Mouse (Mus musculus) effector memory CD4-positive, alpha-beta T cell, adult 7 months (primary cell): ENCODE measurements around the gene Ubap1. TPM values are rescaled to one million over a fixed set of nuclear protein-coding genes. Genes with fewer than 3 reads are reported as not detected.

ENCODE experiments used
- polyA plus RNA-seq: library from polyadenylated mRNA; unstranded; fragments of 100-300 nt; shearing (Covaris generic); gene quantifications from one replicate; pipeline ENCODE4 v1.2.1, GENCODE M21; 2017

Ubap1 gene
- 120 TPM for polyA plus RNA-seq

DNA sequence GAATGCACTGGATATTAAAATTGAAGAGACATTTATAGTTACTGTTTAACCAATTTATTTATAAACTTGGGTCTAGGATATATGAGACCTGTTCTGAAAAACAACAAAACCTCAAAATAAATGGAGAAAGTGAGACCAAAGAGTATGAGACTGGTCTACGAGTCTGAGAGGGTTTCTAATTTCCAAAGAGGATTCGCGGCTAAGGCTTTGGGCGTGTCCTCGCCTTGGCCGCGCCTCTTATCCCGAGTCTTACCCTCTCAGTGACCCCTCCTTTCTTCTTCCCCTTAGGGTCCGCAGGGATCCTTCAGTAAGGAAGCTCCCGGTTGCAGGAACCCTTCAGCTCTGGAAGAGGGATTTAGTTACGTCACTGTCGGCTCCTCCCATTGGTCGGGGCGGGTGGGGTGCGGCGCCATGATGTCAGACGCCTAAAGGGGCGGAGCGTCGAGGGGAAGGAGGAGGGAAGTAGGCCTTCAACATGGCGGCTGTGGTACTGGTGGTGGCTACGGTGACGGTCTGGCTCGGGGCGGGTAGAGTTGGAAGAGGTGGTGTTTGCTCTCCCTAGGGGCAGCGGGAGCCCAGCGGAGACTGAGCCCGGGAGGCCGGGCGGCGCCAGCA, at the start of gene Ubap1:
Gene Ubap1, plus strand, starts transcription at position 413 of the 615 bp plus-strand sequence.

GRCm38 (mm10) chr4:41314141-41315129, 34.4 kb upstream of the Ubap1 start, which contains the start of gene Dcaf12:
Dcaf12 (minus strand) TSS chr4:41314889.

Other genes starting within 250 kb of the Ubap1 start
- 34.6 TPM for gene Nol6, start 224.5 kb upstream of the Ubap1 start, polyA plus RNA-seq
- gene Ube2r2, start 213.3 kb upstream of the Ubap1 start, polyA plus RNA-seq: 56.6 TPM
- gene Ubap2, start 73.9 kb upstream of the Ubap1 start, polyA plus RNA-seq: 64.7 TPM
- 66.8 TPM for gene Dcaf12, start 34.1 kb upstream of the Ubap1 start, polyA plus RNA-seq
- 0.69 TPM for gene Kif24, start 115.9 kb downstream of the Ubap1 start, polyA plus RNA-seq
- gene Nudt2, start 116.2 kb downstream of the Ubap1 start, polyA plus RNA-seq: 5.1 TPM
- gene AI464131, start 154.1 kb downstream of the Ubap1 start, polyA plus RNA-seq: 0.48 TPM
- gene 1110017D15Rik, start 168.3 kb downstream of the Ubap1 start, polyA plus RNA-seq: not detected
- gene Fam219a, start 220.5 kb downstream of the Ubap1 start, polyA plus RNA-seq: 5.5 TPM
- not detected for gene Dnaic1, start 220.8 kb downstream of the Ubap1 start, polyA plus RNA-seq